Mouse (Mus musculus) embryonic fibroblast, embryonic 13.5 days (primary cell): ENCODE data around the gene Abhd17b.

ENCODE experiments used
- CTCF ChIP-seq: IDR thresholded peaks from 2 replicates; pipeline ENCODE4 v1.5.1; 2011; ENCODE audit warnings: mild to moderate bottlenecking, control low read depth, low read length, moderate library complexity, borderline replicate concordance; ENCODE audit not compliant: insufficient read depth
- POLR2A ChIP-seq: IDR thresholded peaks from 2 replicates; pipeline ENCODE4 v1.6.1; 2011; ENCODE audit warnings: low read depth, mild to moderate bottlenecking, control low read depth, low read length, moderate library complexity

DNA sequence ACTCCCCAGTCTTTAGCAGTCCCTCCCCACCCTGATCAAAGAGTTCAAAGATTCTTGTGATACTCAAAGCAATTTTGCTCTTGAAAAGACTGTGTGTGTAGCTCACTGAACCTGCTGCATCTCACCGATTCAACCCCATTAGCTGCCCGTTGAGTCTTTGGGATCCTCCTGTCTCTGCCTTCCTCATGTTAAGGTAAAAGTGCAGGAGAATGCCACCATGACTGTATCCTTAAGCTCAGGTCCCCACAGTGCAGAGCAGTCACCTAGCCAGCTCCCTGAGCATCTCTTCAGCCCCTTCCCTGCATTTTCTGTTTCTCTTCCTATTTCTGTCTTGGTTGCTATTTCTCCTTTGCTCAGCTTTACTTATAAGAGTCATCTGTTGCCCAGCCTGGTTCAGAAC, 80.2 kb downstream of the Abhd17b start:
- TF ChIP-seq POLR2A (no peak), CTCF (no peak)
